Mouse (Mus musculus): ENCODE data around the gene Ppib. TPM values are rescaled to one million over a fixed set of nuclear protein-coding genes. Genes with fewer than 3 reads are reported as not detected.

Ppib gene
- polyA plus RNA-seq, 1 experiment from 2014 or later, result 515 TPM

DNA sequence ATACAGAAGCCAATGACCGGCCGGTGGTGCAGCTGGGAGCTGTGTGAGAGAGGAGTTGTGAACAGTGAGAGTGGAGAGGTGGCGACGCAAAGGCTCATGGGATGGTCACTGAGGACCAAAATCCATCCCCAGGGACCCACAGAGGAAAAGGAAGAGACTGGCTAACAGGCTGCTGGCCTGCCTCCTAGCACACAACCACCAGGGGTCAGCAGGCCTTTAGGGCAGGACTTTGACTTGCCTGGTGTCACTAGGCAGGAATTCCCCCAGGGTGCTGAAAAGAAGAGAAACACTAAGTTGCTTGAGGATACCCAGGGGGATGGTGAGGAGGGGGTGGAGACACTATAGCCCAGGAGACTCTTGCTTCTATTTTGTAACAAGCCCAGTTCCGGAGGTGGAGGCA, 7.5 kb downstream of the Ppib start:
- Histone ChIP-seq H3K4me1 (replicated peaks; ENCODE audit: control insufficient read depth, insufficient read depth, low read length) (0 out of 2 replicates have a peak, but pooled peaks cover 4% of the 10 kb centered on the region), H3K9me3 (ENCODE audit: control insufficient read depth, low read length) (no peaks in the 10 kb centered on the region), H3K4me3 (ENCODE audit: low read depth, low read length) (no peak overlapping the region), H3K27me3 (ENCODE audit: control insufficient read depth, insufficient read depth, low read length) (peaks cover 31% of the 10 kb centered on the region), H3K27ac (ENCODE audit: low read depth, low read length) (no peak overlapping the region), H3K36me3 (ENCODE audit: control insufficient read depth, insufficient read depth, low read length) (peaks cover 12% of the 10 kb centered on the region), H3K9ac (ENCODE audit: low read depth, low read length) (no peak overlapping the region), H3K4me2 (replicated peaks; ENCODE audit: low read depth, low read length) (no peak overlapping the region)
- WGBS, result 16% methylated on average over 5 of the region's 5 CpGs
- ATAC-seq (ENCODE audit: low FRiP score), result no peak
- peak; percentile 47 for DNase-seq (ENCODE audit: low spot score)

DNA sequence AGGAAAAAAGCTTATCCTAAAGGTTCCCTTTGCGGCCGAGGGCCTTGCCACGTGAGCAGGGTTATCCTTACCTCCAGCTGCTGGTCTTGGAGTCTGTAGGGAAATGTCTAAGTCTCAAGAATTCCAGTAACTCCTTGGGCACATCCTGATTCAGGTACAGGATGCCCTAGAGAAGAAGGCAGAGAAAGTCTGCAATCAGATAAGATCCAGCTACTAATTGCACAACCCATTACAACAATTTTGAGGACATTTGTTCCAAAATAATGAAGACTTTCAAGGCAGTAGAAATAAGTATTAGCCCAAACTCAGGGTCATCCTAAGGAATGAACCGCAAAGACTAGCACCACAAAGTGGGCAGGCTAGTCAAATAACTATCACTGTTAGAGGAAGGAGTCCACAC, 8.0 kb downstream of the Ppib start:
- no peak for ATAC-seq (ENCODE audit: low FRiP score)
- 56% methylated on average over 4 of the region's 4 CpGs for WGBS
- Histone ChIP-seq H3K27ac (ENCODE audit: low read depth, low read length) (no peak overlapping the region), H3K4me3 (ENCODE audit: low read depth, low read length) (no peak overlapping the region), H3K4me2 (replicated peaks; ENCODE audit: low read depth, low read length) (no peak overlapping the region), H3K9ac (ENCODE audit: low read depth, low read length) (no peak overlapping the region), H3K27me3 (ENCODE audit: control insufficient read depth, insufficient read depth, low read length) (peaks cover 31% of the 10 kb centered on the region), H3K36me3 (ENCODE audit: control insufficient read depth, insufficient read depth, low read length) (peaks cover 9% of the 10 kb centered on the region; the same call in 1 of the 2 replicates), H3K4me1 (replicated peaks; ENCODE audit: control insufficient read depth, insufficient read depth, low read length) (0 out of 2 replicates have a peak, but pooled peaks cover 4% of the 10 kb centered on the region), H3K9me3 (ENCODE audit: control insufficient read depth, low read length) (no peaks in the 10 kb centered on the region)
- no peak for DNase-seq (ENCODE audit: low spot score)

DNA sequence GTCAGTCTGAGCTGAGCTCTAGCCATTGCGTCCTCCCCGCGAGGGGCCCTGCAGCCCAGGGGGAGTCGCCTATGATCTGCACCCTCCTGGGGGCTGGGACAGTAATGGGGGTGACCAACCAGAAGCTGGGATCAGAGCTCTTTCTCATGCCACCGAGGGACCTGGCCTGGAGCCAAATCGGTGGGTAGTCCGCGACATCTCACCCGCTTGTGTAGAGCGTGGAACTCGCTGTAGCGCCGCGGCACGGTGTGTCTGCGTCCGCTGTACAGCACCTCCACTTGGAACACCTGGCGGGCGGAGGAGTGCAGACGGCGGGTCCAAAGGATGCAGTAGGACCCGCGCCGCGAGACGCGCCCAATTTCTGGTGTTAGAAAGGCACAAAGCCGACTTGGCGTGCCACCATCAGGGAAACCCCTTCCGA, 9.0 kb downstream of the Ppib start:
- Histone ChIP-seq H3K4me1 (replicated peaks; ENCODE audit: control insufficient read depth, insufficient read depth, low read length) (0 out of 2 replicates have a peak, but pooled peaks cover 4% of the 10 kb centered on the region), H3K9me3 (ENCODE audit: control insufficient read depth, low read length) (no peaks in the 10 kb centered on the region), H3K4me2 (replicated peaks; ENCODE audit: low read depth, low read length) (peak overlapping the region; percentile 83), H3K36me3 (ENCODE audit: control insufficient read depth, insufficient read depth, low read length) (peaks cover 4% of the 10 kb centered on the region; the same call in 1 of the 2 replicates), H3K27me3 (ENCODE audit: control insufficient read depth, insufficient read depth, low read length) (peaks cover 31% of the 10 kb centered on the region), H3K27ac (ENCODE audit: low read depth, low read length) (no peak overlapping the region), H3K9ac (ENCODE audit: low read depth, low read length) (peak overlapping the region; percentile 57), H3K4me3 (ENCODE audit: low read depth, low read length) (peak overlapping the region; percentile 47)
- ATAC-seq (ENCODE audit: low FRiP score), result 0 out of 2 replicates have a peak, but pooled peaks have one; percentile 6
- 1% methylated on average over 30 of the region's 30 CpGs for WGBS
- DNase-seq (ENCODE audit: low spot score), result peak; percentile 51

DNA sequence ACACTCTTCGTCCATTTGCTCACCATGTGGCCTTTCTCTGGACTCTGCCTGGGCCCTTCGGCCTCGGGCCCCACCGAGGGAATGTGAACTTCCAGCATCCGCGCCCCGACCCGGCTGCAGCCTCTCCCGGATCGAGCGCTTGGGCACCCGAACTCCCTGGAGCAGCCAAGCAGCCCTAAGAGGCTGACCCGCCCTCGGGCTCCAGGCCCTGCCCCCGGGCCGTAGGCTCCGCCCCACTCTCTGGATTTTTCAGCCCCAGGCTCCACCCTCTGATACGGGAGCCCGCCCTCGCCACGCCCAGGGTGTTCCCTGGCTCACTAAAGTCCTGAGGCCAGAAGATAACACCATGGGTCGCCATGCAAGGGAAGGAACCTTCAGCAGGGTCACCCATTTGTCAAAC, 9.6 kb downstream of the Ppib start, which contains the start of gene Snx22:
Gene Snx22 (minus strand): TSS at position 137 of the 400 bp plus-strand sequence.
- Histone ChIP-seq H3K9me3 (ENCODE audit: control insufficient read depth, low read length) (no peaks in the 10 kb centered on the region), H3K9ac (ENCODE audit: low read depth, low read length) (peak within 1 kb of the TSS; percentile 57), H3K36me3 (ENCODE audit: control insufficient read depth, insufficient read depth, low read length) (peaks cover 4% of the 10 kb centered on the region; the same call in 1 of the 2 replicates), H3K4me3 (ENCODE audit: low read depth, low read length) (peak within 1 kb of the TSS; percentile 47), H3K4me1 (replicated peaks; ENCODE audit: control insufficient read depth, insufficient read depth, low read length) (0 out of 2 replicates have a peak, but pooled peaks cover 4% of the 10 kb centered on the region), H3K4me2 (replicated peaks; ENCODE audit: low read depth, low read length) (peak within 1 kb of the TSS; percentile 83), H3K27ac (ENCODE audit: low read depth, low read length) (no peak within 1 kb of the TSS), H3K27me3 (ENCODE audit: control insufficient read depth, insufficient read depth, low read length) (peaks cover 31% of the 10 kb centered on the region)
- DNase-seq (ENCODE audit: low spot score), result peak; percentile 82
- 1% methylated on average over 22 of the region's 22 CpGs for WGBS
- peak; percentile 89 for ATAC-seq (ENCODE audit: low FRiP score)

DNA sequence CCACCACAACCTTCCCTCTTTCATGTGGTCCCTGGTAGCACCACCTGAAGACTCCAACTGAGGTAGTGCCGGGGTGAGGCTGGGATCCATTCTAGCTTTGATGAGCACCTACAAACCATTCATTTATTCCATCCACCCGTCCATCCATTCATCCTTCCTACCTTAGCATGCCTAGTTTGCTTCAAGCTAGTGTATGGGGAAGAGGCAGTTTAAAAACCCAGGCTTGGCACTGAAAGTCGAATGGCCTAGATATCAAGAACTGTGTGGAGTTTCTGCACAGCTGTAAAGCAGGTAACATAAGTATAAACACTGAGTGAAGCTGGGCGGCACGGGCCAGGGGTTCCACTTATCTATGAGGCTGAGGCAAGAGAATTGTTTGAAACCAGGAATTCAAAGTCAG, 10.1 kb downstream of the Ppib start:
- Histone ChIP-seq H3K27ac (ENCODE audit: low read depth, low read length) (no peak overlapping the region), H3K36me3 (ENCODE audit: control insufficient read depth, insufficient read depth, low read length) (peaks cover 4% of the 10 kb centered on the region; the same call in 1 of the 2 replicates), H3K4me1 (replicated peaks; ENCODE audit: control insufficient read depth, insufficient read depth, low read length) (0 out of 2 replicates have a peak, but pooled peaks cover 4% of the 10 kb centered on the region), H3K27me3 (ENCODE audit: control insufficient read depth, insufficient read depth, low read length) (peaks cover 31% of the 10 kb centered on the region), H3K9me3 (ENCODE audit: control insufficient read depth, low read length) (no peaks in the 10 kb centered on the region), H3K9ac (ENCODE audit: low read depth, low read length) (no peak overlapping the region), H3K4me2 (replicated peaks; ENCODE audit: low read depth, low read length) (no peak overlapping the region), H3K4me3 (ENCODE audit: low read depth, low read length) (no peak overlapping the region; the same call in 1 of the 2 replicates)
- 89% methylated on average over 5 of the region's 5 CpGs for WGBS
- DNase-seq (ENCODE audit: low spot score) (no peak), ATAC-seq (ENCODE audit: low FRiP score) (no peak; the same call in 1 of the 2 replicates)

DNA sequence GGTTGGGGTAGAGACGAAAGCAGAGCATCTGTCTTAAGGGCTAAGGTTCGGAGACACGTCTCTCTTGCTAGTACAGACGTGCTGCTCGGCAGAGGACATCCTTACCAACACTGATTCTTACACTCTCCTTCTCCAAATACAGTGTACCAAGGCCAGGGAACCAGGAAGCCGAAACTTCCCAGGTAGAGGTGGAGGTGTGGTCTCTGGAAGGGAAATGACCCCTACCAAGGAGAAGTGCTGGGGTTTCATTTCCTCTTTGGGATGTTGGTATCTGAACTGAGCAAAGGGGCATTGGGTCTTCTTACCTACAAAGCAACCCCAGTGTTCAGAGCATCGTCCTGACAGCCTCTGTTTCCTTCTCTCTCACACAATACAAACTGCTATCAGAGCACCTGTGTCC, 12.7 kb downstream of the Ppib start:
- H3K4me2 ChIP-seq (replicated peaks; ENCODE audit: low read depth, low read length), result no peak overlapping the region
- H3K9me3 ChIP-seq (ENCODE audit: control insufficient read depth, low read length), result no peaks in the 10 kb centered on the region
- peaks cover 26% of the 10 kb centered on the region for H3K27me3 ChIP-seq (ENCODE audit: control insufficient read depth, insufficient read depth, low read length)
- 0 out of 2 replicates have a peak, but pooled peaks cover 4% of the 10 kb centered on the region for H3K4me1 ChIP-seq (replicated peaks; ENCODE audit: control insufficient read depth, insufficient read depth, low read length)
- no peak overlapping the region for H3K9ac ChIP-seq (ENCODE audit: low read depth, low read length)
- H3K4me3 ChIP-seq (ENCODE audit: low read depth, low read length), result no peak overlapping the region
- DNase-seq (ENCODE audit: low spot score) (no peak), ATAC-seq (ENCODE audit: low FRiP score) (no peak)
- WGBS, result 93% methylated on average over 7 of the region's 7 CpGs
- no peaks in the 10 kb centered on the region for H3K36me3 ChIP-seq (ENCODE audit: control insufficient read depth, insufficient read depth, low read length)
- no peak overlapping the region for H3K27ac ChIP-seq (ENCODE audit: low read depth, low read length)

DNA sequence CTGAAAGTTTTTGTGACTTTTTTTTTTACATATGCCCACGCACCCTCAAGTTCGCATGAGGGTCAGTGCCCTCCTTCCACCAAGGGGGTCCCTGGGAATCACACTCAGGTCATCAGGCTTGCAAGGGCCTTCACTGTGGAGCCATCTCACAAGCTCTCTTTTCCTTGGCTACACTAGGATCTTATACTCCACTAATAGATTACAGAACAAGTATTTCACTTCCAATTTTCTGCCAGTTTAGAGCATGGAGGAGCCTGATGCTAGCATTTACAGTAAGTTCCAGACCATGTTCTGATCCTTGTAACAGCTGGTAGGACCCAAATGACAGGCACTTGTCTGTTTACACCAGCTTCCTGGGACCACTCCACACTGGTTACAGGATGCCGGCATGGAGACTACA, 18.1 kb downstream of the Ppib start:
- ATAC-seq (ENCODE audit: low FRiP score), result no peak
- no peak overlapping the region for H3K4me3 ChIP-seq (ENCODE audit: low read depth, low read length)
- DNase-seq (ENCODE audit: low spot score), result no peak
- 0 out of 2 replicates have a peak, but pooled peaks cover 2% of the 10 kb centered on the region for H3K4me1 ChIP-seq (replicated peaks; ENCODE audit: control insufficient read depth, insufficient read depth, low read length)
- 59% methylated on average over 3 of the region's 3 CpGs for WGBS
- no peak overlapping the region for H3K9ac ChIP-seq (ENCODE audit: low read depth, low read length)
- no peak overlapping the region for H3K4me2 ChIP-seq (replicated peaks; ENCODE audit: low read depth, low read length)
- H3K9me3 ChIP-seq (ENCODE audit: control insufficient read depth, low read length), result no peaks in the 10 kb centered on the region
- H3K27me3 ChIP-seq (ENCODE audit: control insufficient read depth, insufficient read depth, low read length), result no peaks in the 10 kb centered on the region
- no peak overlapping the region for H3K27ac ChIP-seq (ENCODE audit: low read depth, low read length)
- H3K36me3 ChIP-seq (ENCODE audit: control insufficient read depth, insufficient read depth, low read length), result no peaks in the 10 kb centered on the region

DNA sequence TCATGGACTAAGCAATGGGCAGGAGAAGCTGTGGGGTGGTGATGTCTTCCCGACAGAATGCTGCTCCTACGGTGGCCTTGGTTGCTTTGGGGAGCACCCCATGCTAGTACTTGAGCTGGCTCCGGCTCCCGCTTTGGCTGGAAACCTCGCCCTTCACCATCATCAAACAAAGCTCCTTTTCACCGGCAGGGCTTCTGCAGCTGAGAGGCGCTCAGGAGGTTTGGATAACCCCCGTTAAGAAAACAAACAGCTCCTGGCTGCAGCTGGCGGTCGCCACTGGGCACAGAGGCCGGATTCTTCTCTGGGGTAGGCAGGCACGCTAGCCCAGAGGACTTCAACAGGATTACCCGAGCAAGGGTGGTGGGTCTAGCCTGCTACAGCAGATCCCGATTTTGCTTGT, 18.5 kb downstream of the Ppib start:
- WGBS, result 14% methylated on average over 14 of the region's 14 CpGs
- H3K27me3 ChIP-seq (ENCODE audit: control insufficient read depth, insufficient read depth, low read length), result no peaks in the 10 kb centered on the region
- H3K9me3 ChIP-seq (ENCODE audit: control insufficient read depth, low read length), result no peaks in the 10 kb centered on the region
- no peaks in the 10 kb centered on the region for H3K36me3 ChIP-seq (ENCODE audit: control insufficient read depth, insufficient read depth, low read length)
- H3K4me3 ChIP-seq (ENCODE audit: low read depth, low read length), result no peak overlapping the region
- H3K9ac ChIP-seq (ENCODE audit: low read depth, low read length), result no peak overlapping the region
- 0 out of 2 replicates have a peak, but pooled peaks cover 2% of the 10 kb centered on the region for H3K4me1 ChIP-seq (replicated peaks; ENCODE audit: control insufficient read depth, insufficient read depth, low read length)
- ATAC-seq (ENCODE audit: low FRiP score) (no peak), DNase-seq (ENCODE audit: low spot score) (peak; percentile 39)
- no peak overlapping the region for H3K4me2 ChIP-seq (replicated peaks; ENCODE audit: low read depth, low read length)
- H3K27ac ChIP-seq (ENCODE audit: low read depth, low read length), result no peak overlapping the region

DNA sequence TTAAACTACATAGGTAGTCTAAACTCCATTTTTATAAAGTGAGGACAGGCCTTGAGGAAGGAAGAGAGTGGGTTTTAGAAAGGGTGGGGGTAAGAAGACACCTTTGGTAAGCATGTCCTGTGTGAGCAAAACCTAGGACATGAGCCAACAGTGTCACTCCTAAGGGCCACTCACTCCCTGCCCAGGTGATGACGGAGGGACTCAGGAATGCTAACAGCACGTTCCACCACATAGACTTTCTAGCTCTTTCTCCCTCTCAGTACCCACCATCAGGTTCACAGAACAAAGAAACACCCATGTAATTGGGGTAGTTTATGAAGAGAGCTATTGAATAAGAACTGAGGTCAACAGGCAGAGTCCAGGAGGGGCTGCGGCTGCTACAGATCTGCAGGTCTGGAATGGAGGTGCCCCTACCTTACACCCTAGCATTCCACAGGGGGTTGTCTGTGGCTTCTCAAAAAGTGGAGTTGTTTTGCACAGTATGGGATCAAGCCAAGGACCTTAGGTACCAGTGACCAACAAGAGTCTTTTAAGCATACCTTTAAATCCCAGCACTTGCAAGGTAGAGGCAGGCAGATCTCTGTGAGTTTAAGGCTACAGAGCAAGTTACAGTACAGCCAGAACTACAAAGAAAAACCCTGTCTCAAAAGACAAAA, 20.9 kb downstream of the Ppib start:
- ATAC-seq (ENCODE audit: low FRiP score) (no peak), DNase-seq (ENCODE audit: low spot score) (no peak)
- H3K27ac ChIP-seq (ENCODE audit: low read depth, low read length), result no peak overlapping the region
- 73% methylated on average over 3 of the region's 3 CpGs for WGBS
- no peaks in the 10 kb centered on the region for H3K36me3 ChIP-seq (ENCODE audit: control insufficient read depth, insufficient read depth, low read length)
- no peak overlapping the region for H3K4me3 ChIP-seq (ENCODE audit: low read depth, low read length)
- no peaks in the 10 kb centered on the region for H3K9me3 ChIP-seq (ENCODE audit: control insufficient read depth, low read length)
- H3K27me3 ChIP-seq (ENCODE audit: control insufficient read depth, insufficient read depth, low read length), result no peaks in the 10 kb centered on the region
- H3K4me2 ChIP-seq (replicated peaks; ENCODE audit: low read depth, low read length), result no peak overlapping the region
- 0 out of 2 replicates have a peak, but pooled peaks cover 2% of the 10 kb centered on the region for H3K4me1 ChIP-seq (replicated peaks; ENCODE audit: control insufficient read depth, insufficient read depth, low read length)
- H3K9ac ChIP-seq (ENCODE audit: low read depth, low read length), result no peak overlapping the region
